Mouse (Mus musculus): Measurements from ENCODE around the gene Atg16l1.

GRCm38 (mm10) chr1:87749360-87749973, 6.2 kb upstream of the Atg16l1 start:
- TF ChIP-seq CTCF (IDR thresholded peaks at IDR 0.05; ENCODE audit: control insufficient read depth, insufficient read depth, insufficient replicate concordance, low read depth, low read length) (no peak), POLR2A (IDR thresholded peaks at IDR 0.05; ENCODE audit: control insufficient read depth, low read depth, low read length) (no peak)

Data from testis, adult 2 months (tissue).